Mouse (Mus musculus) subcutaneous adipose tissue, adult 2 months (tissue): Measurements from ENCODE around the gene Slitrk5. TPM values are rescaled to one million over a fixed set of nuclear protein-coding genes. Genes with fewer than 3 reads are reported as not detected.

Source experiments
- polyA plus RNA-seq: library from polyadenylated mRNA; depleted of rRNA; stranded (reverse); fragments of >200 nt; gene quantifications from 2 replicates; pipeline ENCODE4 v1.2.3, GENCODE M21; 2012; ENCODE audit warnings: low replicate concordance; rRNA removed

Gene Slitrk5
- polyA plus RNA-seq = 0.06 TPM in 1 of 2 replicates, not detected in the other

DNA sequence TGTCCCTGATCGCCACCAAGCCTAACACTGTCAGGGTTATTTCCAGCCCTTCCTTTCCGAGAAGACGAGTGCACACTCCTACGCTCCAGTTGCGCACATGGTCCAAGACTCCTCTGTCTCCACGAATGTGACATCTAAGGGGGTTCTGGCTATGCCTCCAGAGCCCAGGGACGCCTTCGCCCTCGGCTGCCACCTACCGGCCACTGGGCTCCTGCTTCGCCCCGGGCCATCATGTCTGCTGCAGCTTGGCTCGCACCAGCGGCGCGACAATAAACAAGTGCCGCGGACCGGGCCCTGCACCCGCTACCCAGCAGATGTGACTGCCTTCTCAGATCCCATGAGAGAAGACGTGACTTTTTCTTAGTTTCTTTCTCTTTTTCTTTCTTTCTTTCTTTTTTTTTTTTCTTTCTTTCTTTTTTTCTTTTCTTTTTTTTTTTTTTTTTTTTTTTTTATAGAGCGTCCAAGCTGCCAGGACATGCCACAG, at the start of gene Slitrk5:
Gene Slitrk5 (plus strand): TSS at position 434 of the 484 bp plus-strand sequence.

